Mouse (Mus musculus) ES-E14 (cell line): ENCODE data around the gene Slitrk5. TPM values are rescaled to one million over a fixed set of nuclear protein-coding genes. Genes with fewer than 3 reads are reported as not detected.
"Not testable (repeated sequence)": the region's sequence is repeated elsewhere in the genome, so short reads cannot be mapped to it uniquely, and the experiment has no call there.

Source experiments
- DNase-seq: peaks from one replicate; pipeline ENCODE4 v3.0.0-alpha.2; 2013; ENCODE audit warnings: low read depth, low spot score
- H3K27ac ChIP-seq: 2 replicates; pipeline ENCODE4 v1.5.1; 2012; ENCODE audit warnings: low read depth, mild to moderate bottlenecking, low read length, moderate library complexity, mixed read lengths; ENCODE audit not compliant: poor library complexity, insufficient read depth, severe bottlenecking
- H3K36me3 ChIP-seq: 2 replicates; pipeline ENCODE4 v1.6.1; 2012; ENCODE audit warnings: mild to moderate bottlenecking, low read length, moderate library complexity, mixed read lengths; ENCODE audit not compliant: control insufficient read depth, poor library complexity, insufficient read depth, severe bottlenecking
- H3K4me1 ChIP-seq, 2 experiments: fragments of 150-350 bp in 1 of 2; sonication (generic) in 1 of 2; 2 replicates each; pipeline ENCODE4 v1.6.1; 2012; ENCODE audit warnings: low read length in 2 of 2, mild to moderate bottlenecking in 1 of 2, mixed read lengths in 1 of 2; ENCODE audit not compliant: control insufficient read depth in 2 of 2, insufficient read depth in 2 of 2, poor library complexity in 1 of 2
- H3K4me3 ChIP-seq, 2 experiments: fragments of 150-350 bp in 1 of 2; sonication (generic) in 1 of 2; 2 replicates each; pipeline ENCODE4 v1.5.1; 2012; ENCODE audit warnings: low read length in 2 of 2, low read depth in 1 of 2, mild to moderate bottlenecking in 1 of 2, mixed read lengths in 1 of 2; ENCODE audit not compliant: insufficient read depth in 1 of 2, poor library complexity in 1 of 2, severe bottlenecking in 1 of 2
- H3K9ac ChIP-seq: 2 replicates; pipeline ENCODE4 v1.6.1; 2012; ENCODE audit warnings: low read depth, mild to moderate bottlenecking, low read length, mixed read lengths; ENCODE audit not compliant: poor library complexity, insufficient read depth, severe bottlenecking
- H3K9me3 ChIP-seq: fragments of 150-350 bp; sonication (generic); 2 replicates; pipeline ENCODE4 v1.6.1; 2012; ENCODE audit warnings: low read depth, mild to moderate bottlenecking, low read length; ENCODE audit not compliant: control insufficient read depth, insufficient read depth
- CHD2 ChIP-seq: IDR thresholded peaks from 2 replicates; pipeline ENCODE4 v1.6.1; 2014; ENCODE audit warnings: mild to moderate bottlenecking, low read depth, low read length, inconsistent platforms
- HCFC1 ChIP-seq: IDR thresholded peaks from 2 replicates; pipeline ENCODE4 v1.6.1; 2012; ENCODE audit warnings: low read length, inconsistent platforms, borderline replicate concordance; ENCODE audit not compliant: insufficient read depth
- MAFK ChIP-seq: IDR thresholded peaks from 2 replicates; pipeline ENCODE4 v1.6.1; 2014; ENCODE audit warnings: mild to moderate bottlenecking, low read depth, low read length, inconsistent platforms; ENCODE audit not compliant: insufficient read depth
- ZC3H11A ChIP-seq: IDR thresholded peaks from 2 replicates; pipeline ENCODE4 v1.6.1; 2012; ENCODE audit warnings: low read depth, mild to moderate bottlenecking, inconsistent platforms, low read length, borderline replicate concordance
- ZNF384 ChIP-seq: IDR thresholded peaks from 2 replicates; pipeline ENCODE4 v1.6.1; 2012; ENCODE audit warnings: low read depth, low read length, inconsistent platforms
- in situ Hi-C, 2 experiments: fragments of 600-800 bp; cut with MboI; formaldehyde crosslinking; loops; one replicate each; pipeline ENCODE4 v1.15.1; 2025; ENCODE audit warnings: low sequenced_read_pairs in 2 of 2, inconsistent platforms in 1 of 2; ENCODE audit not compliant: unreplicated experiment in 2 of 2
- total RNA-seq: library from RNA; depleted of rRNA; stranded (reverse); fragments of 300-350 nt; gene quantifications from 2 replicates; pipeline ENCODE4 v1.2.3, GENCODE M21; 2012

The Slitrk5 gene
- total RNA-seq, 1 experiment = 1.2 TPM

DNA sequence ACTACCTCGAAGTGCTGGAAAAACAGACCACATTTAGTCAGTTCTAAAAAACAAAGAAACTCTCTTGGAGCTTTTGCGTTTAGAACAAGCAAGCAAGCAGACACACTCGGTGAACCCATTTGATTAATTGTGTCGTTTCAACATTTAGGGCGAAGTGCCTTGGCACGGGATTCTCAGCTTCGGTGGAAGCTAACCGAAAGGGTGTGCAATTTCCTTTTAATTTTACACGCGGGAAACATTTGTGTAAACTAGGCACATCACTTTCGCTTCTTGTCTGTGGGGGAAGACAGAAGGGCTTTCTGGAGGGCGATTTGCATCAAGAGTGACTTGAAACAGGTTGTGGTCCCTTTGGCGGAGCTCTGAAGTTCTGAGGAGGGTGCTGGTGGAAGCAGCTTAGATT is 6.9 kb downstream of the Slitrk5 start:
- Histone ChIP-seq H3K36me3 (no peaks in the 10 kb centered on the region), H3K27ac (no peak overlapping the region), H3K9ac (no peak overlapping the region), H3K9me3 (no peaks in the 10 kb centered on the region), H3K4me3 (peak overlapping the region in 1 of 2 experiments; percentile 57; a peak in 3 of 4 replicates), H3K4me1 (peaks cover 0 to 7% of the 10 kb centered on the region in 2 experiments; a peak in 1 of 4 replicates)
- in situ Hi-C loops = no loop called here
- no peak for TF ChIP-seq CHD2
- TF ChIP-seq MAFK = no peak
- no peak for TF ChIP-seq HCFC1
- no peak for TF ChIP-seq ZNF384
- no peak for TF ChIP-seq ZC3H11A
- DNase-seq = no peak

DNA sequence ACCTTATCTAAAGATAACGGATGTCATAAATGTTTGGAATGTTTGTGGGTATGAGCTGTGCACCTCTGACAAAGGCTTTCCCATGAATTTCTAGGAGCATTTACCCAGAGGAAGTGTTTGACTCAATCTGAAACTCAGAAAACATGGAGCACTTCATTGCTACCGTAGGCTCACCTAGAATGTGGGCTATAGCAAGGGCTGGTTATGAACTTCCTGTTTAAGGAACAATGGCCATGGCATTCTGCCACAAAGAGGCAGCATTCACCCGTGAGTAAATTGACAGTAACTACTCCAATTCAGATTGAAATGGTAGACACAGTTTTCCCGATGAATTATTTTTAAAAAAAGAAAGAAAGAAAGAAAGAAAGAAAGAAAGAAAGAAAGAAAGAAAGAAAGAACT is 8.6 kb downstream of the Slitrk5 start:
- H3K4me3 ChIP-seq = no peak overlapping the region
- TF ChIP-seq ZC3H11A (no peak), HCFC1 (no peak), ZNF384 (no peak), MAFK (no peak), CHD2 (no peak)
- H3K36me3 ChIP-seq = no peaks in the 10 kb centered on the region
- H3K4me1 ChIP-seq = peaks cover 0 to 7% of the 10 kb centered on the region in 2 experiments; a peak in 1 of 4 replicates
- in situ Hi-C loops = no loop called here
- no peak overlapping the region for H3K27ac ChIP-seq
- DNase-seq = no peak
- no peak overlapping the region for H3K9ac ChIP-seq
- no peaks in the 10 kb centered on the region for H3K9me3 ChIP-seq

DNA sequence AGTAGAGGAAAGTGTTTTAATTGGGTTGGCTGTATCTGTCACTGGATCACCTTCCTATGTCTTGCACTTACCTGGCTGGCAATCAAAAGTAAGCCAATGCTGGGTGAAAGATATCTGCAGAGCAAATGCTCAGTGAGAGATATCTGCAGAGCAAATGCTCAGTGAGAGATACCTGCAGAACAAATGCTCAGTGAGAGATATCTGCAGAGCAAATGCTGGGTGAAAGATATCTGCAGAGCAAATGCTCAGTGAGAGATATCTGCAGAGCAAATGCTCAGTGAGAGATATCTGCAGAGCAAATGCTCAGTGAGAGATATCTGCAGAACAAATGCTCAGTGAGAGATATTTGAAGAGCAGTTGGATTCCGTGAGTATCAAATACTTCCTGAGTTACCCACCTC is 15.2 kb downstream of the Slitrk5 start:
- DNase-seq, H3K9me3 ChIP-seq, H3K36me3 ChIP-seq, H3K4me3 ChIP-seq, H3K9ac ChIP-seq, H3K27ac ChIP-seq, H3K4me1 ChIP-seq, in situ Hi-C loops: not testable (repeated sequence)

DNA sequence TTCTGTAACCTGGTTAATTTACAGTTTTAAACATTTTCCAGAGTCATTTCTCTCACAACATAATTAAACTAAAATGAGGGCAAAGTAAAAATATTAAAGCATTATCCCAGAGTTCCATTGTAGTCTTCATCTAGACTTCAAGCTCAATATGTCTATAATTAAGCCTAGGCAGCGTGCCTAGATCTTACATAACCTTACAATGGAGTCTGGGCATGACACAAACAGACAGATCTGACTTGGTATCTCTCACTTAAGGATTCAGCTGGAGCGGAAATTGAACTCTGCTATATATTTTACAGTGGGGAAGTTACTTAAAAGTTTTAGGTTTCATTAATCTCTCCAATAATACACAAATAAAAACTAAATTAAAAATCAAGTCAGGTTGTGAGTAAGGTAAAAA is 54.9 kb downstream of the Slitrk5 start:
- H3K36me3 ChIP-seq = no peaks in the 10 kb centered on the region
- no peak for DNase-seq
- TF ChIP-seq MAFK = no peak
- no peak for TF ChIP-seq ZC3H11A
- TF ChIP-seq CHD2 = no peak
- TF ChIP-seq ZNF384 = no peak
- no peak for TF ChIP-seq HCFC1
- H3K4me3 ChIP-seq = no peak overlapping the region
- in situ Hi-C loops = no loop called here
- no peak overlapping the region for H3K27ac ChIP-seq
- H3K9me3 ChIP-seq = no peaks in the 10 kb centered on the region
- H3K9ac ChIP-seq = no peak overlapping the region
- no peaks in the 10 kb centered on the region for H3K4me1 ChIP-seq
